Mouse (Mus musculus) liver, postnatal 0 days (tissue): ENCODE measurements at regions not wholly inside any gene's neighbourhood (a gene's known extent, or its start where the extent isn't known, plus 50 kb on each side); places are given as distances from the start of the nearest gene placed in this dataset.
"Not testable (repeated sequence)": the region's sequence is repeated elsewhere in the genome, so short reads cannot be mapped to it uniquely, and the experiment has no call there.

Experiments used
- ATAC-seq: fragments of 200-750 bp; cut with Nextera tagmentation; 2 replicates; pipeline ENCODE4 v1.8.0; 2017; ENCODE audit warnings: mild to moderate bottlenecking, moderate library complexity
- DNase-seq: peaks from one replicate; pipeline ENCODE4 v3.0.0-alpha.2; 2016
- H3K27ac ChIP-seq: fragments of 300-500 bp; sonication (generic); 2 replicates; pipeline ENCODE4 v1.5.1; 2014; ENCODE audit warnings: antibody characterized with exemption, moderate library complexity, mild to moderate bottlenecking, low read depth
- H3K27me3 ChIP-seq: fragments of 300-500 bp; sonication (generic); 2 replicates; pipeline ENCODE4 v1.6.1; 2014; ENCODE audit warnings: low read length, control low read depth, mixed read lengths; ENCODE audit not compliant: insufficient read depth
- H3K36me3 ChIP-seq: fragments of 300-500 bp; sonication (generic); replicated peaks from 2 replicates; pipeline ENCODE4 v1.6.1; 2014; ENCODE audit warnings: mild to moderate bottlenecking, control low read depth, low read length, moderate library complexity, mixed read lengths; ENCODE audit not compliant: insufficient read depth
- H3K4me1 ChIP-seq: fragments of 300-500 bp; sonication (generic); 2 replicates; pipeline ENCODE4 v1.6.1; 2014; ENCODE audit warnings: antibody characterized with exemption, mild to moderate bottlenecking, control low read depth; ENCODE audit not compliant: insufficient read depth
- H3K4me2 ChIP-seq: fragments of 300-500 bp; sonication (generic); 2 replicates; pipeline ENCODE4 v1.6.1; 2014; ENCODE audit warnings: low read depth, mild to moderate bottlenecking, low read length, moderate library complexity, mixed read lengths
- H3K4me3 ChIP-seq: fragments of 300-500 bp; sonication (generic); 2 replicates; pipeline ENCODE4 v1.5.1; 2014; ENCODE audit warnings: low read depth, low read length
- H3K9ac ChIP-seq: fragments of 300-500 bp; sonication (generic); replicated peaks from 2 replicates; pipeline ENCODE4 v1.6.1; 2014; ENCODE audit warnings: mild to moderate bottlenecking, moderate library complexity
- H3K9me3 ChIP-seq: fragments of 300-500 bp; sonication (generic); 2 replicates; pipeline ENCODE4 v1.6.1; 2016; ENCODE audit warnings: mild to moderate bottlenecking, control low read depth, low read length, mixed read lengths
- CTCF ChIP-seq: sonication (generic); IDR thresholded peaks from 2 replicates; pipeline ENCODE4 v1.5.1; 2016; ENCODE audit warnings: antibody characterized with exemption, low read depth
- EP300 ChIP-seq: IDR thresholded peaks from 2 replicates; pipeline ENCODE4 v1.6.1; 2016; ENCODE audit warnings: antibody characterized with exemption, low read depth, mild to moderate bottlenecking
- WGBS: fragments of 180-500 bp; shearing (Covaris S2); extraction: QIAGEN DNeasy Blood & Tissue Kit; methylation state at CpG from one replicate; pipeline ENCODE4 v1.1.7; 2014; ENCODE audit not compliant: insufficient replicate concordance; 5-methylcytosine and 5-hydroxymethylcytosine counted together

- TF ChIP-seq CTCF, result no peak
- no peak for TF ChIP-seq EP300
- no peak overlapping the region for H3K4me2 ChIP-seq
- H3K4me1 ChIP-seq, result no peaks in the 10 kb centered on the region
- no peaks in the 10 kb centered on the region for H3K27me3 ChIP-seq
- H3K4me3 ChIP-seq, result no peak overlapping the region
- ATAC-seq, result no peak
- H3K9me3 ChIP-seq, result no peaks in the 10 kb centered on the region
- H3K9ac ChIP-seq, result no peak overlapping the region
- DNase-seq, result no peak
- H3K27ac ChIP-seq, result no peak overlapping the region
- H3K36me3 ChIP-seq, result no peaks in the 10 kb centered on the region
Measured at GRCm38 (mm10) chr17:4620361-4620760, 373.8 kb upstream of the Arid1b start.

GRCm38 (mm10) chr17:4626126-4626525 lies 368.0 kb upstream of the Arid1b start:
- not testable (repeated sequence) for H3K9me3 ChIP-seq, H3K4me1 ChIP-seq, H3K36me3 ChIP-seq, H3K9ac ChIP-seq, DNase-seq, H3K4me3 ChIP-seq, H3K27me3 ChIP-seq, ATAC-seq, H3K4me2 ChIP-seq, H3K27ac ChIP-seq
- 86% methylated on average over 1 of the region's 1 CpGs for WGBS

GRCm38 (mm10) chr17:4627542-4627941 lies 366.6 kb upstream of the Arid1b start:
- TF ChIP-seq EP300 (no peak), CTCF (no peak)
- H3K27ac ChIP-seq, result no peak overlapping the region
- H3K9me3 ChIP-seq, result no peaks in the 10 kb centered on the region
- H3K4me2 ChIP-seq, result no peak overlapping the region
- no peaks in the 10 kb centered on the region for H3K4me1 ChIP-seq
- 83% methylated on average over 7 of the region's 7 CpGs for WGBS
- ATAC-seq, result no peak
- no peak overlapping the region for H3K4me3 ChIP-seq
- no peaks in the 10 kb centered on the region for H3K27me3 ChIP-seq
- no peak overlapping the region for H3K9ac ChIP-seq
- H3K36me3 ChIP-seq, result no peaks in the 10 kb centered on the region
- no peak for DNase-seq

- H3K36me3 ChIP-seq, result no peaks in the 10 kb centered on the region
- no peak overlapping the region for H3K4me2 ChIP-seq
- H3K27ac ChIP-seq, result no peak overlapping the region
- no peaks in the 10 kb centered on the region for H3K27me3 ChIP-seq
- DNase-seq (no peak), ATAC-seq (no peak)
- TF ChIP-seq EP300 (no peak), CTCF (no peak)
- H3K4me3 ChIP-seq, result no peak overlapping the region
- H3K9me3 ChIP-seq, result no peaks in the 10 kb centered on the region
- H3K9ac ChIP-seq, result no peak overlapping the region
- no peaks in the 10 kb centered on the region for H3K4me1 ChIP-seq
- WGBS, result 77% methylated on average over 4 of the region's 4 CpGs
Measured at GRCm38 (mm10) chr17:4631122-4631521, 363.0 kb upstream of the Arid1b start.

- Histone ChIP-seq H3K4me1 (no peaks in the 10 kb centered on the region), H3K27me3 (no peaks in the 10 kb centered on the region), H3K9me3 (no peaks in the 10 kb centered on the region), H3K9ac (no peak overlapping the region), H3K27ac (no peak overlapping the region), H3K36me3 (no peaks in the 10 kb centered on the region), H3K4me2 (no peak overlapping the region), H3K4me3 (no peak overlapping the region)
- 64% methylated on average over 2 of the region's 2 CpGs for WGBS
- TF ChIP-seq EP300, result no peak
- TF ChIP-seq CTCF, result no peak
- ATAC-seq (no peak), DNase-seq (no peak)
Measured at GRCm38 (mm10) chr17:4632506-4632905, 361.6 kb upstream of the Arid1b start.

GRCm38 (mm10) chr17:4633771-4634170 lies 360.4 kb upstream of the Arid1b start:
- H3K4me3 ChIP-seq, result no peak overlapping the region
- H3K9ac ChIP-seq, result no peak overlapping the region
- no peak overlapping the region for H3K4me2 ChIP-seq
- ATAC-seq, result no peak
- TF ChIP-seq EP300 (no peak), CTCF (no peak)
- H3K9me3 ChIP-seq, result no peaks in the 10 kb centered on the region
- WGBS, result 51% methylated on average over 3 of the region's 3 CpGs
- no peak for DNase-seq
- no peaks in the 10 kb centered on the region for H3K27me3 ChIP-seq
- no peaks in the 10 kb centered on the region for H3K36me3 ChIP-seq
- no peaks in the 10 kb centered on the region for H3K4me1 ChIP-seq
- no peak overlapping the region for H3K27ac ChIP-seq

GRCm38 (mm10) chr17:4636796-4637353 lies 357.3 kb upstream of the Arid1b start:
- Histone ChIP-seq H3K9me3 (no peaks in the 10 kb centered on the region), H3K4me3 (no peak overlapping the region), H3K27me3 (no peaks in the 10 kb centered on the region), H3K27ac (no peak overlapping the region), H3K9ac (no peak overlapping the region), H3K36me3 (no peaks in the 10 kb centered on the region), H3K4me2 (no peak overlapping the region), H3K4me1 (no peaks in the 10 kb centered on the region)
- no peak for TF ChIP-seq CTCF
- no peak for TF ChIP-seq EP300
- ATAC-seq, result no peak
- 42% methylated on average over 5 of the region's 5 CpGs for WGBS
- DNase-seq, result no peak
